Mouse (Mus musculus) forebrain, embryonic 10.5 days (tissue): ENCODE measurements around the gene Ptprk. TPM values are rescaled to one million over a fixed set of nuclear protein-coding genes. Genes with fewer than 3 reads are reported as not detected.

ENCODE experiments used
- DNase-seq: peaks from one replicate; pipeline ENCODE4 v3.0.0-alpha.2; 2017; ENCODE audit warnings: low spot score; ENCODE audit errors: extremely low spot score
- H3K27ac ChIP-seq: fragments of 300-500 bp; sonication (generic); 2 replicates; pipeline ENCODE4 v1.5.1; 2016; ENCODE audit warnings: mild to moderate bottlenecking
- H3K27me3 ChIP-seq: fragments of 300-500 bp; sonication (generic); 2 replicates; pipeline ENCODE4 v1.6.1; 2016; ENCODE audit warnings: mild to moderate bottlenecking; ENCODE audit not compliant: poor library complexity, severe bottlenecking
- H3K36me3 ChIP-seq: fragments of 300-500 bp; sonication (generic); replicated peaks from 2 replicates; pipeline ENCODE4 v1.6.1; 2016; ENCODE audit warnings: mild to moderate bottlenecking, moderate library complexity
- H3K4me1 ChIP-seq: fragments of 300-500 bp; sonication (generic); 2 replicates; pipeline ENCODE4 v1.6.1; 2016
- H3K4me3 ChIP-seq: fragments of 300-500 bp; sonication (generic); 2 replicates; pipeline ENCODE4 v1.5.1; 2016; ENCODE audit warnings: mild to moderate bottlenecking, moderate library complexity
- H3K9me3 ChIP-seq: fragments of 300-500 bp; sonication (generic); 2 replicates; pipeline ENCODE4 v1.6.1; 2016; ENCODE audit warnings: mild to moderate bottlenecking, moderate library complexity
- WGBS: fragments of 180-500 bp; shearing (Covaris S2); methylation state at CpG from one replicate; pipeline ENCODE4 v1.1.7; 2016; 5-methylcytosine and 5-hydroxymethylcytosine counted together
- polyA plus RNA-seq: library from polyadenylated mRNA; unstranded; fragments of >200 nt; fragmentation: Nextera tagmentation; extraction: Ambion mirVana; gene quantifications from 2 replicates; pipeline ENCODE4 v1.2.1, GENCODE M21; 2016

Gene Ptprk
- polyA plus RNA-seq, 1 experiment from 2014 or later: 37.3 TPM

DNA sequence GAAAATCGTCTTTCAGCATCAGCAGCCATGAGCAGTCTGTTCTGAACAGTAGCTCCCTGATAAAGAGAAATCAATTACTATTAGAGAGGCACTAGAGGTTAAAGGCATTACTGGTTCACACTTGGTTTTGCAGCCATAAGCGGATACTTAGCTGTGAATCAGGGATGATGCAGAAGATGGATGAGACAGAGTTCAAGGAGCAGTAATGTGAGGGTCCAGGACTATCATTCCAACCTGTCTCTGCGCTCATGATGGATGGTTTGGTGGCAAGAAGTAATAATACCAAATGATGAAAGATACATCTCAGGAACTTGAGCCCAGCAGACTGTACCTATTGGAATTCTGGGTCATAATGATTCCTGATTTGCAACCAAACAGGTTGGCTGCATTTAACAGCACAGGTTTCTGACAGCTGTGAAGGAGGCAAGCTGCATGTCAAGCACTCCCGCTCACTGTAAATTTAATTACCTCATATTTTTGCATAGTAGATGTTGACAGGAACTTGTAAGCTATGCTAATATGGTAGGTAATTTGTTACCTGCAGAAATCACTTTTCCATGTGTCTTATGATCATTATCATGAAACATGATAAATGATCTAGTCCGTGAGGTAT, 291.6 kb downstream of the Ptprk start:
- Histone ChIP-seq H3K4me1 (peaks cover 6% of the 10 kb centered on the region), H3K27ac (no peak overlapping the region), H3K4me3 (no peak overlapping the region), H3K36me3 (no peaks in the 10 kb centered on the region), H3K9me3 (no peaks in the 10 kb centered on the region), H3K27me3 (no peaks in the 10 kb centered on the region)
- 93% methylated on average over 5 of the region's 5 CpGs for WGBS
- DNase-seq: no peak

DNA sequence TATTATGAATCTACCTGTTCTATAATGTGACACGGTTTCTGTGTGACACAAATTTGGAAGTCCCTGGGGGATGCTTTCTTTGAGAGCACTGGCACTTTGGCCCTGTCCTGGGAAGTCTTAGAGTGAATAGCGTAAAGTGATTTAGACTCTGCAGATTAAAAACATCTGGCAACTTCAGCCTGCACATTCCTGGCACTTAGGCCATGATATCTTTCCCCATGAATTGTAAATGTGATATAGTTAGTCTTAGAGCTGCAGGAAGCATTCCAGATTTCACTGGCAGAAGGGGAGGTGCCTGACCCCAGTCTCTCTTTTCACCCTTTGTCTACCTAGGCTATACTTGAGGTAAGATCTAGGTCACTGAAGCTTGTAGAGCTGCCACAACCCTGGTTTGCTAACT, 295.2 kb downstream of the Ptprk start:
- H3K4me1 ChIP-seq: peaks cover 8% of the 10 kb centered on the region
- DNase-seq: no peak
- no peaks in the 10 kb centered on the region for H3K36me3 ChIP-seq
- H3K27ac ChIP-seq: no peak overlapping the region
- no peaks in the 10 kb centered on the region for H3K9me3 ChIP-seq
- H3K27me3 ChIP-seq: no peaks in the 10 kb centered on the region
- H3K4me3 ChIP-seq: no peak overlapping the region
- 62% methylated on average over 2 of the region's 2 CpGs for WGBS

DNA sequence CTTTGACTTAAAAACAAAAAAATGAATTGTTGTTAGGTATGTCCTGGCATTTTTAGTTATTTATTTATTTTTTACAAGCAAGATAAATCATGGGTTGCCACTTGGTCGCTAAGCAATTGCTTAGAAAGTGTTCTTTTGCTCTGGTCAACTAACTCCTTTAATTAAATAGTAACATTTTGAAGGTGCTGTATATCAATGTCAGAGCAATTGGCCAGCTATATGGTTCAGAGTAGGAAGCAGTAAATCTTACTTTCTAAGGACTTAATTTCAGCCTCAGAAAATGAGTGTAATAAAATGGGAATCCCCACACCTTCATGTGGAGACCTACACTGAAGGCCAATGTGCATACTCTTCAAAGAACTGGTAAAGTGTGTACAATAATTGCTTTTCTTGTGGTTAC, 300.3 kb downstream of the Ptprk start:
- no peaks in the 10 kb centered on the region for H3K27me3 ChIP-seq
- 92% methylated on average over 1 of the region's 1 CpGs for WGBS
- no peaks in the 10 kb centered on the region for H3K9me3 ChIP-seq
- no peak overlapping the region for H3K4me3 ChIP-seq
- H3K4me1 ChIP-seq: peaks cover 8% of the 10 kb centered on the region
- DNase-seq: no peak
- no peak overlapping the region for H3K27ac ChIP-seq
- H3K36me3 ChIP-seq: no peaks in the 10 kb centered on the region

DNA sequence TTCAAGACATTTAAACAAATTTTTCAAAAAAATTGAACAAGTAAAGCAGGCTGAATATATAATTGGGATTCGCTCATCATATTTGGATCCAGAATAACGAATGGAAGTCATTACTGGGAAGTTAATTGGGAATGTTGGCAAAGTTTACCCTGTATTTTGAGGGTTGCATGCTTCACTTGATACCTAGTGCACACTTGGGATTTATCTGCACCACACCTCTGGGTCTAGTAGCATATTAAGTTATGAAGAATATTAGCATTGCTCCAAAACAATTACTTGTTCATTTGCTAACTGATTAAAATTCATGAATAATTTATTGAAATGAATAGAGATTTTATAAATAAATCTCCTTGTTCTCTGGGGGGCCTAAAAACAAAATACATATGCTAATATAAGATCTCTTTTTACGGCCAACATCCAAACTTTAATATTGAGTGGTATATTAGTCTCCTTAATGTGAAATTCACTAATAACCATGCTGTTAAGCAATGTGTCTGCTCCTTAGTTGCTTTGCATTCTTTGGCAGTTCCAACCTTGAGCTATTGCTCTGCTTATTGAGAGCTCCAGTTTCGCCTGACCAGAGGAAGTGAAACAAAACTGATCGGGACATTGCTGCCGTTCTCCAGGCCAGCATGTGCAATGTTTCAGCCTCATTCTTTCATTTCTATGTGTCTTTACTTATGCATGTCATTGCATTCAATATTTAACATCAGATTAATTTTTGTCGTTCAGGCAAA, 305.3 kb downstream of the Ptprk start:
- H3K9me3 ChIP-seq: no peaks in the 10 kb centered on the region
- WGBS: 93% methylated on average over 7 of the region's 7 CpGs

DNA sequence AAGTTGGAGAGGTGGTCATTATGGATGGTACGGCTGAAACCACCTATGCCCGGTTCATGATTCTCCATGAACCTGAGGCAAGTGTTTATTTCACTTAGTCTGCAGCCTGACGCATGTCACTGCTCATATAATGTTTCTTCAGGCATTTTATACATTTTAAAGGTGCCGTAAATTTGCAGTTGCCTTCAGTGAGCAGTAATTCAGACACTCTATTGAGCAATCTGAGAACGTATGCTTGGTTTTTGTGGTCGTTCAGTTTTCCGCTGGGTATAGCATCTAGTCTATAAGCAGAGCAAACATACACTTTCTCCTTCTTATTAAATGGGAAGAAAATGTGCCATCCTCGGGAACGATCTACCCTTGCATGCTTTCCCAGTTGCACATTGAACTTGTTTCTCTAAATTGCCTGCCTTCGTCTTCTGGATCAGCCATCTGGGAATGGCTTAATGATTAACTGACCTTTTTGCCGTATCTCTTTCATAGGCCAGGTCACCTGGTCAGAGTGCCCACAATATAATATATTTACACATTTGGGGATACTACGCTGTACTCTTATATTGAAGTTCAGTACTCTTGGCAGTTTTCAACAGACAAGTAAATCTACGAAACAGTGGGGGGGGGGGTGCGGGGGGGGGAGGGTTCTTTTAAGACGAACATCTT, 313.1 kb downstream of the Ptprk start:
- no peak for DNase-seq
- H3K36me3 ChIP-seq: peaks cover 5% of the 10 kb centered on the region
- 92% methylated on average over 15 of the region's 15 CpGs for WGBS
- no peaks in the 10 kb centered on the region for H3K9me3 ChIP-seq
- no peak overlapping the region for H3K27ac ChIP-seq
- no peak overlapping the region for H3K4me3 ChIP-seq
- H3K27me3 ChIP-seq: no peaks in the 10 kb centered on the region
- no peaks in the 10 kb centered on the region for H3K4me1 ChIP-seq

More for the DNA sequence above, 305.3 kb downstream of the Ptprk start:
- Histone ChIP-seq H3K27ac (no peak overlapping the region), H3K36me3 (peaks cover 5% of the 10 kb centered on the region), H3K27me3 (no peaks in the 10 kb centered on the region), H3K4me3 (no peak overlapping the region), H3K4me1 (no peaks in the 10 kb centered on the region)
- DNase-seq: no peak

DNA sequence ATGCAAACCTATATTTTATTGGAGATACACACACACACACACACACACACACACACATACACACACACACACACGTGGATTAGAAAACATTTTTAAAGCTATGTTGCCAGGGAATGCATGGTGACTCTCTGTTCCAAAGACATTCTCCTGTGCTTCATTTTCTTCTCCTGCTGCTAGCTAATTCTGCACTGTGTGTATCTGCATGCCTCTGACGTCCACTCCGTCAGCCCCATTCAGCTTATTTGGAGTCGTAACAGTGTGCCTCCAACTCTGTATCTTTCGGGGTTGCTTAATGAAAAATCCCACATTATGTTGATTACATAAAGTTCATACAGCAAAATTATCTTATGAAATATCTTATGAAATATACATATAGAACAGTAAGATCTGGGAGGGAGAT, 316.5 kb downstream of the Ptprk start:
- Histone ChIP-seq H3K27ac (no peak overlapping the region), H3K9me3 (no peaks in the 10 kb centered on the region), H3K27me3 (no peaks in the 10 kb centered on the region), H3K36me3 (no peaks in the 10 kb centered on the region), H3K4me1 (no peaks in the 10 kb centered on the region), H3K4me3 (no peak overlapping the region)
- 93% methylated on average over 5 of the region's 5 CpGs for WGBS
- DNase-seq: no peak

DNA sequence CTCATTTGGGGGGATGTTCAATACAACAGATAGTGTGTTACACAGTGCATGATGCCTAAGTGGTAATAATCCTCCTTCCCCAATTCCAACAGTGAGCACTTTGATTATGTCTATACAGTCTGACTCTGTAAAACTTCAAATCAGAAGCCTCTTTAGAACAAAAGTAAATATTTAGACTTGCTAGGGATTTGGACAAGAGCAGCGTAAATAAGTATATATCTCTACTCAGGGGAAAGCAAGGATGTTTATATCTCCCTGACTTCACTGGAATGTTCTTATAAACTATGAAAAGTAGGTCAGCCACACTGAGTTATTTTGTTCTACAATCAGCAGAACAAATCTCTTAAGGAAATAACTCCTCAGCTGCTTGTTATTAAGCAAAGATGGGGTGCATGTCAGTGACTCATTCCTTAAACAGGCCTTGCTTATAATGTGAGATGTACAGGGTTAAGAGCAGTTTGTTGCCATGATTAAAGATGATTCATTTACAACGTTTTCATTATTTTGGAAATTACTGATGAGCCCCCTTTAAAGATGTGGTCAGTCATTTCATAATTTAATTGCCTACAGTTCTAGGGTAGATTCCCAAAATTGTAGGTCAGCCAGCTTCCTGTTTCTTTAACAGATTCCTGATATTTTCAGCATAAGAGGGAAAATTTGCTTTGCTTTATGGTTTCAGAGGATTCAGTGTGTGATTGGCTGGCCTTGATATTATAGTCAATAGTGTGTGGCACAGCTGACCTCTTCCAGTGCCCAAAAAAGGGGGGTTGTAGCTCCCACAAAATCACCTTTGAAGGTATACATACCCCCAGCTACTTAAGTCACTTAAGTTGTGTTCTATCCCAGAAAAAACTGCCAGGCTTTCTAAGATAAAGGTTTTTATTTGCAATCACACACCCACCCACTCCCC, 321.2 kb downstream of the Ptprk start:
- no peak for DNase-seq
- H3K4me1 ChIP-seq: no peaks in the 10 kb centered on the region
- H3K27me3 ChIP-seq: no peaks in the 10 kb centered on the region
- no peak overlapping the region for H3K4me3 ChIP-seq
- no peaks in the 10 kb centered on the region for H3K36me3 ChIP-seq
- 86% methylated on average over 2 of the region's 2 CpGs for WGBS
- H3K27ac ChIP-seq: no peak overlapping the region
- H3K9me3 ChIP-seq: no peaks in the 10 kb centered on the region

DNA sequence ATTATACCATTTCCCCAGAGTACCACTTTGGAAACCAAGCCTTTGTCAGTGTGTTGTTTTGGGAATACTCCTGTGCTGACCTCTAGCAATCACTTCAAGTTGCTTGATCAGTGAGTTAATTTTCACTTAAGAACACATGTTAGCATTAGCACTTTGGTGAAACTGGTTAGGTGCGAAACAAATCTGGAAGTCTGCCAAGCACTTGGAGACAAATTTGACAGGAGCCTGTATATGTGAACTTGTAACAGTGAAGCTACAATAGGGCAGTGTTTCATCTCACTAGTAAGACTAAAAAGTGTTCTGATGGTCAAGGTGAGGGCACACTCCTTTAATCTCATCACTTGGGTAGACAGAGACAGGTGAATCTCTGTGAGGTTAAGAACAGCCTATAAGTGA, 321.9 kb downstream of the Ptprk start:
- no peaks in the 10 kb centered on the region for H3K27me3 ChIP-seq
- DNase-seq: no peak
- H3K36me3 ChIP-seq: no peaks in the 10 kb centered on the region
- H3K27ac ChIP-seq: no peak overlapping the region
- no peaks in the 10 kb centered on the region for H3K9me3 ChIP-seq
- H3K4me1 ChIP-seq: no peaks in the 10 kb centered on the region
- H3K4me3 ChIP-seq: no peak overlapping the region
- 80% methylated on average over 1 of the region's 1 CpGs for WGBS

DNA sequence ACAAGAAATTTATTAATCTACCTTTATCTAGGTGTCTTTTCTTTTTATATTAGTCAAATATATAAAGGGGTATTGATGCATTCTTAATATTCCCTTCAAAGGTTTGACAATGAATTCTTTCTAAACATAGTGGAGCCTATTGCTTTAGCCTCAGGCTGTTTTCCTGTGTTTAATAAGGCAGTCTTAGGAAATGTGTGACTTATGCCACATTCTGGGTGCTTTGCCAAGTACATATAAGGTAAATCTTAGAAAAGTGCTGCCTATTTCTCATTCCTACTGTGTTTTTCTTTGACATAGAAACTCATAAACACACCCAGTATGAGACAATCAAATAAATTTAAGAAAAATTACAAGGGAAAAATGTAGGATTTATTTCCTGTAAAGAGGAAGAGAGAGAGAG, 327.2 kb downstream of the Ptprk start:
- Histone ChIP-seq H3K36me3 (no peaks in the 10 kb centered on the region), H3K27ac (no peak overlapping the region), H3K4me3 (no peak overlapping the region), H3K27me3 (no peaks in the 10 kb centered on the region), H3K4me1 (0 out of 2 replicates have a peak, but pooled peaks cover 3% of the 10 kb centered on the region), H3K9me3 (no peaks in the 10 kb centered on the region)
- no peak for DNase-seq

DNA sequence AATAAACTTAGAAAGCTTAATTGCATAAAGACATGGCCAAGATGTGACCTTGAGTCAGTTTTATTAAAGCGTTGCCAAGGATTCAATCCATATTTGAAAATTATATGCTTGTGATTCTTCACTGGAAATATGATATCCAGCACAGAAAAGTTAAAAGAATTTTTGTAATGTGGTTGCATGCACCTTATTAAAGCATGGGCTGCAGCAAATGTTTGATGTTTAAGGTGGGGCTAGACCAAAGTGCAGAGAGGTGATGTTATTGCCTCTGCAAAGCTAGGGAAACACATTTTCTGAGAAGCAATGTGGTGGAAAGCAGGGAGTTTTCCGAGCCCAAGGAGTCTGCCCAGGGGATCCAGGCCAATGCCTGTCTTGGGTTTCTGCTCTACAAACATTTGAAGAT, 334.4 kb downstream of the Ptprk start:
- DNase-seq: no peak
- H3K36me3 ChIP-seq: no peaks in the 10 kb centered on the region
- no peaks in the 10 kb centered on the region for H3K27me3 ChIP-seq
- no peak overlapping the region for H3K4me3 ChIP-seq
- H3K4me1 ChIP-seq: 0 out of 2 replicates have a peak, but pooled peaks cover 3% of the 10 kb centered on the region
- H3K27ac ChIP-seq: no peak overlapping the region
- WGBS: 85% methylated on average over 2 of the region's 2 CpGs
- H3K9me3 ChIP-seq: no peaks in the 10 kb centered on the region

DNA sequence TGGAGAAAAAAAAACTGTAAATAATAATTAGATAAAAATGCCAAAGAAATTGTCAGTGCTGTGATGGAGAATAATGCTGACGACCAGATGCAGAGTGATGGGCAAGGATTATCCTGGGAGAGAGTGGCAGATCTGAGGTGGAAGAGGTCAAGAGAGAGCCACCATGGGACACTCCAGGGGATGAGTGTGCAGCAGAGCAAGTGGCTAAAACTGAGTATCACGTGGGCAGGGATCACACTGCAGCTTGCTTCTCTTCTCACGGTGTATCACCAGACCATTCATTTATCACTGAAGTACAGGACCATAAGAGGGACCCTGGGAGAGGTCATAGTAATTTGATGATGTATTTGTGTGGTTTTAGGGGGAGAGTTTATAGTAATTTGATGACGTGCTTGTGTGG, 340.2 kb downstream of the Ptprk start:
- H3K36me3 ChIP-seq: no peaks in the 10 kb centered on the region
- H3K27me3 ChIP-seq: no peaks in the 10 kb centered on the region
- no peak overlapping the region for H3K27ac ChIP-seq
- H3K4me3 ChIP-seq: no peak overlapping the region
- no peaks in the 10 kb centered on the region for H3K9me3 ChIP-seq
- DNase-seq: no peak
- WGBS: 81% methylated on average over 4 of the region's 4 CpGs
- no peaks in the 10 kb centered on the region for H3K4me1 ChIP-seq

DNA sequence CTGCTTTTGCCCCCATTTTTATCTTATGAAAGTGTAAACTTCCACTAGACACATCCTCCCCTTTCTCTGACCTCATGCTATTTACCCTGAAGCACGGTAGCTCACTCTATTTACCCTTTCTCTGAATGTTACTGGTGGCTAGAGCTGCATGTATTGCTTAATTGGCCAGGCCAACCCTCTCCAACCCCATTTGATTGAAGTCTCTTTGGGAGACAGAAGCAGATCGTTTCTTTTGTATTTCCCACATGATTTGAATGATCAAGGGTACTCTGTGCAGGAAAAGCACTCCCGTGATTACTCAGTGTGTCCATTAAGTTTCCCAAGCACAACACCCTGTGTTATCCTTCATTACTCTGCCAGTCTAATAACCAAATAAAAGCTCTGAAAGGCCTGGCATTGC, 348.0 kb downstream of the Ptprk start:
- Histone ChIP-seq H3K9me3 (no peaks in the 10 kb centered on the region), H3K27ac (no peak overlapping the region), H3K4me1 (peaks cover 14% of the 10 kb centered on the region), H3K27me3 (no peaks in the 10 kb centered on the region), H3K36me3 (no peaks in the 10 kb centered on the region), H3K4me3 (no peak overlapping the region)
- no peak for DNase-seq
- 35% methylated on average over 3 of the region's 3 CpGs for WGBS
